Mouse (Mus musculus): ENCODE measurements around the gene Smim11. TPM values are rescaled to one million over a fixed set of nuclear protein-coding genes. Genes with fewer than 3 reads are reported as not detected.

Gene Smim11
- polyA plus RNA-seq, 1 experiment from 2014 or later = 145 TPM

DNA sequence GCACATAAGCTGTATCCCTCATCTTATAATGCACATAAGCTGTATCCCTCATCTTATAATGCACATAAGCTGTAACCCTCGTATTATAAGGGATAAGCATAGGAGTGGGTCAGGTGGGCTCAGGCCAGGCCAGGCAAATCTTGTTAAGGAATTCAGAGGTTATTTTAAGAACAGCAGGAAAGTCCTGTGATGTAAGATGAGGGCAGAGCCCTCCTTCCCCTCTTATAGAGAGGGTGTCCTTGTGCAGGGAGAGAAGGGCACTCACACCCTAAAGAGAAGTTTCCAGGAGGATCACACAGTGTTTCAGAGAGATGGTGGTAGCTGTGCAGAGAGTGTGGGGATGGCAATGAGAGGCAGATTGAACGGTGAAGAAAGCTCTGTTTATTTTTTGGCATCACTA lies 5.8 kb upstream of the Smim11 start:
- ATAC-seq (ENCODE audit: low FRiP score, low read depth) = no peak
- peaks cover 2% of the 10 kb centered on the region; the same call in 1 of the 2 replicates for H3K4me1 ChIP-seq
- no peak overlapping the region for H3K9ac ChIP-seq
- H3K27me3 ChIP-seq = 0 out of 2 replicates have a peak, but pooled peaks cover 7% of the 10 kb centered on the region
- no peaks in the 10 kb centered on the region for H3K9me3 ChIP-seq
- no peak overlapping the region for H3K4me3 ChIP-seq
- H3K36me3 ChIP-seq = no peaks in the 10 kb centered on the region
- H3K4me2 ChIP-seq (replicated peaks) = no peak overlapping the region
- 76% methylated on average over 2 of the region's 2 CpGs for WGBS
- H3K27ac ChIP-seq = no peak overlapping the region

DNA sequence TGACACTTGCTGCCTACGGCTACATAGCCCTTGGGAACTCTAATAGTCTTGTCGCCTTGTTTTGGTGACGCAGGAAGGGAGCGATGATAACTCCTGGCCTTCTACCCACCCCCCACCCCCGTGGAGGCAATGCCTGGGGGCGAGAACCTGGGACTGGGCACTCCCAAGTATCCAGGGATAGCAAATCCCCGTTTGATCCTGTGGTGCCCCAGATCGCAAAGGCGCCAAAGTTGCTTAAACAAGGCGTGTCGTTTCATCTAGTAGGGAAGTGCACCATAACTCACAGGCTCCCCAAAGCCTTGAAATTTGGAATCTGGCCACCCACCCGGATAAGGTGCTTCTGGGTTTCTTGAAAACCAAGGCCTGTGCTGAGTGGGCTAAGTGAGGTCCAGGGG lies 323 bp downstream of the Smim11 start:
- WGBS = under 1% methylated on average over 12 of the region's 12 CpGs
- Histone ChIP-seq H3K36me3 (peaks cover 12% of the 10 kb centered on the region), H3K4me3 (peak overlapping the region; percentile 73), H3K4me2 (replicated peaks) (peak overlapping the region; percentile 81), H3K9me3 (no peaks in the 10 kb centered on the region), H3K4me1 (peaks cover 28% of the 10 kb centered on the region), H3K27ac (peak overlapping the region; percentile 74), H3K9ac (peak overlapping the region; percentile 82), H3K27me3 (no peaks in the 10 kb centered on the region)
- peak; percentile 72; the same call in 1 of the 2 replicates for ATAC-seq (ENCODE audit: low FRiP score, low read depth)

DNA sequence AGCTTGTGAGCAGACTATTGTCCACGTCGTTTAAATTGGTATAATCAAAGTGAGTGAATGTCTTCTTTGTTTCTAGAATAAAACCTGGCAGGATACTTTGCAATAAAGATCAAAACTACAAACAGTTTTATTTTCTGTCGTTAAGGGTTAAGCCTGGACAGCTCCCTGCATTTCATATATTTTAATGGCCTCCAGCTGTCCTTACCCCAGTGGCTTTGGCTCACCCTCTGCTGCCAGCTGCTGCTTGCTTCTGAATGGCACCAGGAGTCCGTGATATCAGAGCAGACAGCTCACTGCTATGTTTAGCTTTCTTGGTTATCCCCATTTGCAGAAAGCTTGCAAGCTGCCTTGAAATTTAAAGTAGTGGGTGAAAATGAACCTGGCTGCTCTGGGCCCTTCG lies 903 bp downstream of the Smim11 start:
- ATAC-seq (ENCODE audit: low FRiP score, low read depth) = 0 out of 2 replicates have a peak, but pooled peaks have one; percentile 24
- 21% methylated on average over 5 of the region's 5 CpGs for WGBS
- Histone ChIP-seq H3K4me2 (replicated peaks) (peak overlapping the region; percentile 81), H3K4me3 (peak overlapping the region; percentile 73), H3K9ac (peak overlapping the region; percentile 82), H3K4me1 (peaks cover 28% of the 10 kb centered on the region), H3K36me3 (peaks cover 18% of the 10 kb centered on the region), H3K27me3 (no peaks in the 10 kb centered on the region), H3K27ac (peak overlapping the region; percentile 74; the same call in 1 of the 2 replicates), H3K9me3 (no peaks in the 10 kb centered on the region)

GRCm38 (mm10) chr16:92302506-92302905 lies 1.4 kb downstream of the Smim11 start:
- no peaks in the 10 kb centered on the region for H3K9me3 ChIP-seq
- H3K36me3 ChIP-seq = peaks cover 23% of the 10 kb centered on the region
- H3K9ac ChIP-seq = peak overlapping the region; percentile 82; the same call in 1 of the 2 replicates
- WGBS = 41% methylated on average over 5 of the region's 5 CpGs
- ATAC-seq (ENCODE audit: low FRiP score, low read depth) = no peak
- H3K4me3 ChIP-seq = peak overlapping the region; percentile 73
- peaks cover 28% of the 10 kb centered on the region for H3K4me1 ChIP-seq
- peak overlapping the region; percentile 81 for H3K4me2 ChIP-seq (replicated peaks)
- 0 out of 2 replicates have a peak overlapping the region, but pooled peaks have one; percentile 74 for H3K27ac ChIP-seq
- H3K27me3 ChIP-seq = no peaks in the 10 kb centered on the region

GRCm38 (mm10) chr16:92305519-92305918 lies 4.4 kb downstream of the Smim11 start:
- H3K4me2 ChIP-seq (replicated peaks) = no peak overlapping the region
- no peak for ATAC-seq (ENCODE audit: low FRiP score, low read depth)
- peaks cover 44% of the 10 kb centered on the region for H3K36me3 ChIP-seq
- H3K9me3 ChIP-seq = no peaks in the 10 kb centered on the region
- H3K27ac ChIP-seq = no peak overlapping the region
- no peaks in the 10 kb centered on the region for H3K27me3 ChIP-seq
- 94% methylated on average over 2 of the region's 2 CpGs for WGBS
- no peak overlapping the region for H3K4me3 ChIP-seq
- peaks cover 33% of the 10 kb centered on the region for H3K4me1 ChIP-seq
- H3K9ac ChIP-seq = no peak overlapping the region

GRCm38 (mm10) chr16:92307947-92308346 lies 6.9 kb downstream of the Smim11 start:
- peaks cover 68% of the 10 kb centered on the region for H3K36me3 ChIP-seq
- H3K4me2 ChIP-seq (replicated peaks) = no peak overlapping the region
- H3K27me3 ChIP-seq = no peaks in the 10 kb centered on the region
- H3K9ac ChIP-seq = no peak overlapping the region
- WGBS = 83% methylated on average over 3 of the region's 3 CpGs
- no peaks in the 10 kb centered on the region for H3K9me3 ChIP-seq
- ATAC-seq (ENCODE audit: low FRiP score, low read depth) = no peak
- no peak overlapping the region for H3K27ac ChIP-seq
- H3K4me3 ChIP-seq = no peak overlapping the region
- peaks cover 18% of the 10 kb centered on the region for H3K4me1 ChIP-seq

- ATAC-seq (ENCODE audit: low FRiP score, low read depth) = no peak
- WGBS = 29% methylated on average over 4 of the region's 4 CpGs
Measured at GRCm38 (mm10) chr16:92309126-92309525, 8.0 kb downstream of the Smim11 start.

DNA sequence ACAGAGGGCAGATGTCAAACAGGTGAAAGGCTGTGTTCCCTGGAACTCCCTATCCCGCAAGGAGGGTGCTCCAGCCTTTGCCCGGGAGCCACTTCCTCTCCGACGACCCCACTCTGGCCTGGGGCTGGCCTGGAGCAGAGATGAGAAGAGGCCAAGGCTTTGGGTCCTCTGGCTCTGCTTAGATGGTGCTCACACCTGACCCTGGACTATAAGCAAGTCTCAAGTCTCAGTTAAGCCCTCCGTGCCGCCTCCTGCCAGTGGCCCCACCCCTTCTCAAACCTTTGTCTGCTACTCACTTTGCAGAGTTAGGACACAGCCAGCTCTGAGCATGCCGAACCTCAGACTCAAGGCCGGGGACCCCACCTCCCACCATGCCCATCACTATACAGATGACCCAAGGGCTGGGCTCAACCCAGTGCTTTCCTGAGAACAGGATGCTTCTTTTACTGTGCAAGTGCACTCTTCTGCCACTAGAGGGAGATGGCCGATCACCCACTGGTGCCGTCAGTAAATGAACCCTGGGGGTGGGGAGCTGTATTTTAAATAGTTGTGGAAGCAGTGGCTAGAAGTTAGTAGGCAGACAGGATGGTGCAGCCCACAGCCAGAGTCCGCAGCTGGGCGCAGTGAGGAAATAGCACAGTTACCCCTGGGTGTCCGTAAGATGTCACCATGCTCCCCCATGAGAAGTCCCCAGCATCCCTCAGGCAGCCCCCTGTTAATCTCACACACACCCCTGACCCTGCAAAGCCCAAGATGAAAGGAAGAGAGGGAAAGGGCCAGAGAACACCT lies 13.1 kb downstream of the Smim11 start:
- H3K9ac ChIP-seq = 0 out of 2 replicates have a peak overlapping the region, but pooled peaks have one; percentile 51
- no peak overlapping the region for H3K27ac ChIP-seq
- no peak overlapping the region for H3K4me3 ChIP-seq
- no peak overlapping the region for H3K4me2 ChIP-seq (replicated peaks)
- 47% methylated on average over 13 of the region's 13 CpGs for WGBS
- H3K4me1 ChIP-seq = peaks cover 9% of the 10 kb centered on the region
- peak; percentile 71 for ATAC-seq (ENCODE audit: low FRiP score, low read depth)
- no peaks in the 10 kb centered on the region for H3K9me3 ChIP-seq
- peaks cover 38% of the 10 kb centered on the region for H3K36me3 ChIP-seq
- H3K27me3 ChIP-seq = no peaks in the 10 kb centered on the region

More at GRCm38 (mm10) chr16:92309126-92309525, 8.0 kb downstream of the Smim11 start:
- Histone ChIP-seq H3K4me2 (replicated peaks) (no peak overlapping the region), H3K4me3 (no peak overlapping the region), H3K9ac (no peak overlapping the region), H3K27ac (no peak overlapping the region), H3K9me3 (no peaks in the 10 kb centered on the region), H3K36me3 (peaks cover 75% of the 10 kb centered on the region), H3K4me1 (0 out of 2 replicates have a peak, but pooled peaks cover 9% of the 10 kb centered on the region), H3K27me3 (no peaks in the 10 kb centered on the region)

- ATAC-seq (ENCODE audit: low FRiP score, low read depth) = no peak
- no peaks in the 10 kb centered on the region for H3K27me3 ChIP-seq
- WGBS = 78% methylated on average over 7 of the region's 7 CpGs
- peaks cover 4% of the 10 kb centered on the region for H3K4me1 ChIP-seq
- H3K9ac ChIP-seq = no peak overlapping the region
- no peak overlapping the region for H3K4me3 ChIP-seq
- H3K27ac ChIP-seq = no peak overlapping the region
- H3K4me2 ChIP-seq (replicated peaks) = no peak overlapping the region
- H3K9me3 ChIP-seq = no peaks in the 10 kb centered on the region
- peaks cover 24% of the 10 kb centered on the region for H3K36me3 ChIP-seq
Measured at GRCm38 (mm10) chr16:92316049-92316738, 15.1 kb downstream of the Smim11 start.

DNA sequence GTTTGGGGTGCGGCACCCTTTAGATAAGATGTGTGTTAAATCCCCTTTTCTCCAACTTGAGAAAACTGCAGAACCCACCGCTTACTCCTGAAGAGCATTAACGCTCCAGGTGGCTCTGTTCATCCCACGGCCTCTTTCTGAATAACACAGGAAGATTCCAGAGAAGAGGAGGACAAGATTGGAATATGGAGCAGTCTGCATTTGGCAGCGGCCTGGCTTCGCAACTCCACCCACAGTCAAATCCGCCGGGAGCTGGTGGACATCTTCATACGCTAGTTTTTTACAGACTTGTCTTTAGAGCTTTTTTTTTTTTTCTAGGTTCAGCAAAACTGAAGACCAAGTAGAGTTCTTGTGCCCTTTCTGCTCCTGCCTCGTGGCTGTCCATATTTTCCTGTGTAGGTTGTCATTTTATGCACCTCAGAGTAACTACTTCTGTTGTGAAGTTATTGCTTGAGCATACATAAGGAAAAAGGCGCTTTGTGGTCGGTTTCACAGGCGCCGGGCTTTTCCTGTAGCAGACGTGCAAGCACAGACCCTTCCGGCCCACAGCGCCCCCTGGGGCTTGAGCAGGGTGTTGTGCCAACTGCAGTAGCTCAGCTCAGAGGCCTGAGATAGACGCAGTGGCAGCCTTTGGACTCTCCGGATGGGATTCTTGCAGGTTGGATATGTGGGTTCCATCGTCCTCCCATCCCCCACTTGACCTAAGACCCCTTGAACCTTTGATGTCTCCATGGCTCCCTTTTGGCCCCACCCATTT lies 18.4 kb downstream of the Smim11 start:
- Histone ChIP-seq H3K36me3 (no peaks in the 10 kb centered on the region; the same call in 1 of the 2 replicates), H3K9me3 (no peaks in the 10 kb centered on the region), H3K27me3 (no peaks in the 10 kb centered on the region), H3K4me2 (replicated peaks) (no peak overlapping the region), H3K4me3 (no peak overlapping the region), H3K9ac (no peak overlapping the region), H3K27ac (no peak overlapping the region), H3K4me1 (peaks cover 5% of the 10 kb centered on the region)
- 64% methylated on average over 20 of the region's 20 CpGs for WGBS
- no peak for ATAC-seq (ENCODE audit: low FRiP score, low read depth)

DNA sequence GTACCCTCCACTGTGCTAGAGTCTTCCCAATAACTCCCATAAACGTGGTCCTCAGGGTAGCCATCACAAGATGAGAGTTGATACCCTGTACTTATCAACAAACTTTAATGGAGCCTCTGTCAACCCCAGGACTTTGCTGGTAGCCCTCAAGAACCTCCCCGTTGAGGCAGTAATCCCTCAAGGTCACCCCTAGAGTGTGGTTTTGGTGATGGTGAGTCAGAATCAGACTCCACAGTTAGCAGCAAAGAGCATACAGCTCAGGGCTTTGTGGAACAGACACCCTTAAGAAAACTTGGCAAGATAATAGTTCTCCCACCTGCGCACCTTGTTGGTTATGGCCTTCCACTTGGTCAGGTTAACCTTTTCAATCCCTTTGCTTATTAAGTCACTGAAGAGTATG lies 19.3 kb downstream of the Smim11 start:
- Histone ChIP-seq H3K9ac (no peak overlapping the region), H3K27me3 (no peaks in the 10 kb centered on the region), H3K9me3 (no peaks in the 10 kb centered on the region), H3K27ac (no peak overlapping the region), H3K4me1 (0 out of 2 replicates have a peak, but pooled peaks cover 10% of the 10 kb centered on the region), H3K4me2 (replicated peaks) (no peak overlapping the region), H3K4me3 (no peak overlapping the region), H3K36me3 (no peaks in the 10 kb centered on the region; the same call in 1 of the 2 replicates)
- WGBS = 84% methylated on average over 3 of the region's 3 CpGs
- no peak for ATAC-seq (ENCODE audit: low FRiP score, low read depth)
